Mouse (Mus musculus): ENCODE measurements around the gene Tgm7. TPM values are rescaled to one million over a fixed set of nuclear protein-coding genes. Genes with fewer than 3 reads are reported as not detected.

Tgm7 gene
- polyA plus RNA-seq, 1 experiment, result not detected

GRCm38 (mm10) chr2:121088507-121088906, 21.1 kb downstream of the Tgm7 start:
- no peaks in the 10 kb centered on the region for H3K36me3 ChIP-seq (ENCODE audit: control insufficient read depth, insufficient read depth, low read length, poor library complexity, severe bottlenecking)
- H3K4me3 ChIP-seq (ENCODE audit: low read depth, low read length), result no peak overlapping the region
- H3K9ac ChIP-seq (ENCODE audit: low read depth, poor library complexity, severe bottlenecking), result no peak overlapping the region
- no peak overlapping the region for H3K27ac ChIP-seq (ENCODE audit: insufficient read depth, low read length)
- peak; percentile 8 for TF ChIP-seq CTCF (IDR thresholded peaks at IDR 0.05; ENCODE audit: low read depth, low read length)
- no peak for TF ChIP-seq POLR2A (IDR thresholded peaks at IDR 0.05; ENCODE audit: insufficient read depth, low read length)
- H3K27me3 ChIP-seq (ENCODE audit: control insufficient read depth, insufficient read depth, low read length, poor library complexity, severe bottlenecking), result no peaks in the 10 kb centered on the region
- no peaks in the 10 kb centered on the region for H3K4me1 ChIP-seq (ENCODE audit: control insufficient read depth, insufficient read depth, low read length)
- no peaks in the 10 kb centered on the region for H3K9me3 ChIP-seq (replicated peaks; ENCODE audit: control insufficient read depth, insufficient read depth, low read length, poor library complexity, severe bottlenecking)

DNA sequence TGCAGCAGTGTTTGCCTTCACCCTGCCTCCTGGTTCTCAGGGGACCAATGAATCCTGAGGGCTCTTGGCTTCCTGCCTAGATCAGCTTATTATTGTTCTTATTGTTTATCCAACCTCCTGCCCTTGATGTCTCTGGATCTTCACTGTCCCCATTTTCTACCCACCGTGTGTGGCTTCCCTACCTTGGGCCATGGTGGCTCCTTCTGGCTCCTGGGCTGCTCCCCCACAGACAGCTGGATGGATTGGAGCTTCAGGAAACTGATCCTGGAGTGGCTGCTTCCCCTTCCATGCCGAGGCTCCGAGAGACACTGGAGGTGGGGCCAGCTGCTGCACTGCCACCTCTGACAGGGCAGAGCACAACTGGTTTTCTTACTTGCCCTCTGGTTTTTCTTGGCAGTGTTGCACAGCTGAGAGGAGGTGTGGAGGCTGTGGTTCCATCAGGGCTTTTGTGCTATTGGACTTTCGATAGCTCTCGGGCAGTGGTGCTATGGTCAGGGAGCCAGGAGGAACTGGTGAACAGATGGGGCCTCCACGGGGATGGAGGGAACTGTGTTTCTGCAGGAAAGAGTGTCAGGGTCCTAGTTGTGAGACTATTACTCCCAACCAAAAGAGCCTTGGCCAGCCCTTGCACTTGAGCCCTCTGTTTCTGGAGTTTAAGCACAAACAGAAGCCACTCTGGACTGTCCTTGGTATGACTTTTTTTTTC, 24.0 kb downstream of the Tgm7 start, which contains the start of gene Tgm5:
Gene Tgm5, minus strand, starts transcription at position 362 of the 706 bp plus-strand sequence.
- no peaks in the 10 kb centered on the region for H3K9me3 ChIP-seq (replicated peaks; ENCODE audit: control insufficient read depth, insufficient read depth, low read length, poor library complexity, severe bottlenecking)
- no peak within 1 kb of the TSS for H3K27ac ChIP-seq (ENCODE audit: insufficient read depth, low read length)
- no peaks in the 10 kb centered on the region for H3K4me1 ChIP-seq (ENCODE audit: control insufficient read depth, insufficient read depth, low read length)
- no peak within 1 kb of the TSS for H3K4me3 ChIP-seq (ENCODE audit: low read depth, low read length)
- H3K9ac ChIP-seq (ENCODE audit: low read depth, poor library complexity, severe bottlenecking), result no peak within 1 kb of the TSS
- no peaks in the 10 kb centered on the region for H3K27me3 ChIP-seq (ENCODE audit: control insufficient read depth, insufficient read depth, low read length, poor library complexity, severe bottlenecking)
- TF ChIP-seq CTCF (IDR thresholded peaks at IDR 0.05; ENCODE audit: low read depth, low read length) (no peak), POLR2A (IDR thresholded peaks at IDR 0.05; ENCODE audit: insufficient read depth, low read length) (no peak), EP300 (IDR thresholded peaks at IDR 0.05; ENCODE audit: insufficient read depth, low read depth, low read length) (no peak)
- no peaks in the 10 kb centered on the region for H3K36me3 ChIP-seq (ENCODE audit: control insufficient read depth, insufficient read depth, low read length, poor library complexity, severe bottlenecking)

GRCm38 (mm10) chr2:121082626-121083025, 27.0 kb downstream of the Tgm7 start:
- TF ChIP-seq POLR2A (IDR thresholded peaks at IDR 0.05; ENCODE audit: insufficient read depth, low read length) (no peak), CTCF (IDR thresholded peaks at IDR 0.05; ENCODE audit: low read depth, low read length) (no peak), EP300 (IDR thresholded peaks at IDR 0.05; ENCODE audit: insufficient read depth, low read depth, low read length) (no peak)
- no peak overlapping the region for H3K4me3 ChIP-seq (ENCODE audit: low read depth, low read length)

GRCm38 (mm10) chr2:121074747-121075146, 34.8 kb downstream of the Tgm7 start:
- H3K4me3 ChIP-seq (ENCODE audit: low read depth, low read length), result no peak overlapping the region
- no peaks in the 10 kb centered on the region for H3K4me1 ChIP-seq (ENCODE audit: control insufficient read depth, insufficient read depth, low read length)
- no peaks in the 10 kb centered on the region for H3K36me3 ChIP-seq (ENCODE audit: control insufficient read depth, insufficient read depth, low read length, poor library complexity, severe bottlenecking)
- no peak overlapping the region for H3K9ac ChIP-seq (ENCODE audit: low read depth, poor library complexity, severe bottlenecking)
- no peaks in the 10 kb centered on the region for H3K9me3 ChIP-seq (replicated peaks; ENCODE audit: control insufficient read depth, insufficient read depth, low read length, poor library complexity, severe bottlenecking)
- no peak overlapping the region for H3K27ac ChIP-seq (ENCODE audit: insufficient read depth, low read length)
- H3K27me3 ChIP-seq (ENCODE audit: control insufficient read depth, insufficient read depth, low read length, poor library complexity, severe bottlenecking), result no peaks in the 10 kb centered on the region
- no peak for TF ChIP-seq EP300 (IDR thresholded peaks at IDR 0.05; ENCODE audit: insufficient read depth, low read depth, low read length)
- no peak for TF ChIP-seq POLR2A (IDR thresholded peaks at IDR 0.05; ENCODE audit: insufficient read depth, low read length)
- no peak for TF ChIP-seq CTCF (IDR thresholded peaks at IDR 0.05; ENCODE audit: low read depth, low read length)

More at GRCm38 (mm10) chr2:121082626-121083025, 27.0 kb downstream of the Tgm7 start:
- H3K27ac ChIP-seq (ENCODE audit: insufficient read depth, low read length), result no peak overlapping the region
- H3K36me3 ChIP-seq (ENCODE audit: control insufficient read depth, insufficient read depth, low read length, poor library complexity, severe bottlenecking), result no peaks in the 10 kb centered on the region
- H3K4me1 ChIP-seq (ENCODE audit: control insufficient read depth, insufficient read depth, low read length), result no peaks in the 10 kb centered on the region
- H3K9ac ChIP-seq (ENCODE audit: low read depth, poor library complexity, severe bottlenecking), result no peak overlapping the region
- no peaks in the 10 kb centered on the region for H3K9me3 ChIP-seq (replicated peaks; ENCODE audit: control insufficient read depth, insufficient read depth, low read length, poor library complexity, severe bottlenecking)
- H3K27me3 ChIP-seq (ENCODE audit: control insufficient read depth, insufficient read depth, low read length, poor library complexity, severe bottlenecking), result no peaks in the 10 kb centered on the region

- no peak for TF ChIP-seq EP300 (IDR thresholded peaks at IDR 0.05; ENCODE audit: insufficient read depth, low read depth, low read length)
- TF ChIP-seq CTCF (IDR thresholded peaks at IDR 0.05; ENCODE audit: low read depth, low read length), result no peak
- no peak for TF ChIP-seq POLR2A (IDR thresholded peaks at IDR 0.05; ENCODE audit: insufficient read depth, low read length)
- Histone ChIP-seq H3K4me1 (ENCODE audit: control insufficient read depth, insufficient read depth, low read length) (no peaks in the 10 kb centered on the region), H3K27ac (ENCODE audit: insufficient read depth, low read length) (no peak overlapping the region)
These were observed 37.7 kb downstream of the Tgm7 start for GRCm38 (mm10) chr2:121071871-121072270.

DNA sequence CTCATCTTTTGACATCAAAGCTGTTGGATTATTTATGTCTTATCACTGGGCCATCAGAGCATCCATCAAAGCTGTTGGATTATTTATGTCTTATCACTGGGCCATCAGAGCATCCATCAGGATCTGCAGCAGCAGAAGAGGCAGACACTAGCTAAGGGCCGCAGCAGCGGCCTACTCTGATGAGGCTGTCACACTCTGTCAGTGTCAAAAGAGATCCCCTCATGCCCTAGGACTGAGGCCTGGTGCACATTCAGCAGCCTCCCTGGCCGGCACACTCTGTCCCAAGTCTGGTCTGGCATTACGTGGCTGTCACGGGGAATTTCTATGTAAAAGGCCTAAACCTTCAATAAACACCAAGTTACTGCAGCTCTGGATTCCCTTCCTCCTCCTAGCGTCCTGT, 40.1 kb downstream of the Tgm7 start:
- Histone ChIP-seq H3K27ac (ENCODE audit: insufficient read depth, low read length) (no peak overlapping the region), H3K9me3 (replicated peaks; ENCODE audit: control insufficient read depth, insufficient read depth, low read length, poor library complexity, severe bottlenecking) (no peaks in the 10 kb centered on the region), H3K27me3 (ENCODE audit: control insufficient read depth, insufficient read depth, low read length, poor library complexity, severe bottlenecking) (no peaks in the 10 kb centered on the region), H3K4me1 (ENCODE audit: control insufficient read depth, insufficient read depth, low read length) (no peaks in the 10 kb centered on the region), H3K4me3 (ENCODE audit: low read depth, low read length) (no peak overlapping the region), H3K9ac (ENCODE audit: low read depth, poor library complexity, severe bottlenecking) (no peak overlapping the region), H3K36me3 (ENCODE audit: control insufficient read depth, insufficient read depth, low read length, poor library complexity, severe bottlenecking) (no peaks in the 10 kb centered on the region)
- TF ChIP-seq POLR2A (IDR thresholded peaks at IDR 0.05; ENCODE audit: insufficient read depth, low read length), result no peak
- no peak for TF ChIP-seq EP300 (IDR thresholded peaks at IDR 0.05; ENCODE audit: insufficient read depth, low read depth, low read length)
- no peak for TF ChIP-seq CTCF (IDR thresholded peaks at IDR 0.05; ENCODE audit: low read depth, low read length)

More at GRCm38 (mm10) chr2:121071871-121072270, 37.7 kb downstream of the Tgm7 start:
- no peak overlapping the region for H3K4me3 ChIP-seq (ENCODE audit: low read depth, low read length)
- H3K27me3 ChIP-seq (ENCODE audit: control insufficient read depth, insufficient read depth, low read length, poor library complexity, severe bottlenecking), result no peaks in the 10 kb centered on the region
- no peaks in the 10 kb centered on the region for H3K9me3 ChIP-seq (replicated peaks; ENCODE audit: control insufficient read depth, insufficient read depth, low read length, poor library complexity, severe bottlenecking)
- H3K36me3 ChIP-seq (ENCODE audit: control insufficient read depth, insufficient read depth, low read length, poor library complexity, severe bottlenecking), result no peaks in the 10 kb centered on the region
- H3K9ac ChIP-seq (ENCODE audit: low read depth, poor library complexity, severe bottlenecking), result no peak overlapping the region
